Mouse (Mus musculus): ENCODE results near the gene Depdc1b. TPM values are rescaled to one million over a fixed set of nuclear protein-coding genes. Genes with fewer than 3 reads are reported as not detected.

Depdc1b gene
- total RNA-seq, 2 experiments from 2014 or later, result 0.88 to 2.1 TPM

DNA sequence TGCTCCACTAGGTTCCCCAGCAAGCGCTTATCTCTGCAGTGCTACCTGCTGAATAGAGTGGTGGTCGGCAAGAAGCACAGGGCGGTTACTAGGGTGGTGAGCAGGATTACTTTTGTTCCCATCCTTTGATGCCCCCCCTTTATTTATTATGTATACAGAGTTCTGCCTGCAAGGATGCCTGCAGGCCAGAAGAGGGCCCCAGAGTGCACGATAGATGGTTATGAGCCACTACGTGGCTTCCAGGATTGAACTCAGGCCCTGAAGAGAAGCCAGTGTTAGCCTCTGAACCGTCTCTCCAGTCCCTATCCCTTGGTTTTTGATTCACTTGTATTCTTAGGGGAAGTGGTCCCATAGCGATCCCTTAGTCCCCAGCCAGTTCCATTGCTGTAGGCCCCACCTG is 25.5 kb downstream of the Depdc1b start:
- intact Hi-C loops (cut with DNase I), result no loop called here
- DNase-seq, result no peak

DNA sequence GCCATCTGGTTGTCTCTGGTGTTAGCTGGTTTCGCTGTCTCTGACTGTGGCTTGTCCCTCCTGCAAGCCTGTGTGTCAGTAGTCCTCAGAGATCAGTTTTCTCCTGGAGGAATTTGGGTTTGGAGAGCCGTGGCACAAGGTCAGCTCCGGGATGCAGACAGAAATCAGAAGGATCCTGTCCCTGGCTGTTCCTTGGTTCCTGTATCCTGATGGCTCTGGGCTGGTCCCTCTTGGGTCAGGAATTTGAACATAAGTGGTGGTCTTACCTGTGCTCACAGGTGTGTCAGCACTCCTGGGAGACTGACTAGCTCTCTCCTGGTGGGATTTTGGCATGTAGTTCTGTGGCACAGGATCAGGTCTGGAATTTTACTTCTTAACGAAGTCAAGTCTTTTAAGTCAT is 29.6 kb downstream of the Depdc1b start:
- intact Hi-C loops (cut with DNase I), result loop anchor here (2.0 kb wide), 1 partner anchor 867 kb away; no protein-coding TSS in a partner anchor
- no peak for DNase-seq

DNA sequence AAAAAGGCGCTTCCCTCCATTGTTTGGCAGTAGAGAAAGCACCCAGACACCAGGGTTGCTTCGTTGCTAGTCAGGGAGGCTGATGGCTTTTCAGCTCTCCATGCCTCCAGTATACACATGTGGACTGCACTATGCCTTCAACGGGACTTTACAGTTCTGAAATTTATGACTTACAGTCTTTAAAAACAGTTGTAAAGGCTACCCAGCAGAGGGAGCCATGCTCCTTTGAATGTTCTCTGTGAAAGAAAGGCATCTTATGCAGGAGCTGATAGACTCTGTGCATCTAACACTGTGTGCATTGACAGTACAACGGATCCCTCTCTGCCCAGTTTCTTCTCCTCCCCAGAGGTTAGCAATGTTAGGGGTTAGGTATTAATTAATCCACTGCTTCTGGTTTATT is 30.9 kb downstream of the Depdc1b start:
- intact Hi-C loops (cut with DNase I), result loop anchor here (2.0 kb wide), 1 partner anchor 866 kb away; no protein-coding TSS in a partner anchor
- peak; percentile 64 to 75 for DNase-seq

DNA sequence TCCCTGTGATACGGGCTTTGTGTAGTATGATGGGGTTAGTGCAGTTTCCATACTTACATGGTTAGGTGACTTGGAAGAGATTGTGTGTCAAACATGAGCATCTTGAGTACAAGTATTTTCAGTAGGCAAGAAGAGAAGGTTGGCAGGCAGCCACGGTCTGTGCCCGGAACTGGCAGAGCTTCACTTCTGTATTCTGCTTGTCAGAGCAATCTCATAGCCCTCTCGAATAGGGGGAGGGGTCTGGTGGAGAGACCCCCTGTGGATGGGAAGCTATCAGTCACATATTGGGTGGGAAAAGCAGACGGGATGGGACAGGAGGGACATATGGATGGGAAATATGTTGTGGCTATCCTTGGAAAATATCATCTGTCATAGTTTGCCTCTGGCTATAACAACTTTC is 33.5 kb downstream of the Depdc1b start:
- intact Hi-C loops (cut with DNase I), result no loop called here
- DNase-seq, result peak in 1 of 2 experiments; percentile 11

DNA sequence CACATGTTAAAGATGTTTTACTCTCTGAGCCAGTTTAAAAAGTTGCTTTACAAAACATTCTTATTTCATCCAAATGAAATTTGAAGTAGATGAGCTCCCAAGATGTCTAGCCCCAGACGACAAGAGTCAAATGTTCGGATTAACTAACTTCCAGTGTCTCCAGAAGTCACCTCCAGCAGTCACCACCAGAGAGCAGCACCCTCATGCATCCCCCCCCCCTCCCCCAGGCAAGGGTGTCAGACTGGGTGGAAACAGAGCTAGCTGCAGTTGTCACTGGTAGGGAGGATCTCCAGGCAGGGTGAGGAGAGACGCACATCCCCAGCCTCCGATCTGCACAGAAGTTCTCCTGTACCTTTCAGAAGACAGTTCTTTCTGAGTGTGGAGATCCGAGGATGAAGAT is 37.6 kb downstream of the Depdc1b start:
- intact Hi-C loops (cut with DNase I), result no loop called here
- DNase-seq, result no peak

DNA sequence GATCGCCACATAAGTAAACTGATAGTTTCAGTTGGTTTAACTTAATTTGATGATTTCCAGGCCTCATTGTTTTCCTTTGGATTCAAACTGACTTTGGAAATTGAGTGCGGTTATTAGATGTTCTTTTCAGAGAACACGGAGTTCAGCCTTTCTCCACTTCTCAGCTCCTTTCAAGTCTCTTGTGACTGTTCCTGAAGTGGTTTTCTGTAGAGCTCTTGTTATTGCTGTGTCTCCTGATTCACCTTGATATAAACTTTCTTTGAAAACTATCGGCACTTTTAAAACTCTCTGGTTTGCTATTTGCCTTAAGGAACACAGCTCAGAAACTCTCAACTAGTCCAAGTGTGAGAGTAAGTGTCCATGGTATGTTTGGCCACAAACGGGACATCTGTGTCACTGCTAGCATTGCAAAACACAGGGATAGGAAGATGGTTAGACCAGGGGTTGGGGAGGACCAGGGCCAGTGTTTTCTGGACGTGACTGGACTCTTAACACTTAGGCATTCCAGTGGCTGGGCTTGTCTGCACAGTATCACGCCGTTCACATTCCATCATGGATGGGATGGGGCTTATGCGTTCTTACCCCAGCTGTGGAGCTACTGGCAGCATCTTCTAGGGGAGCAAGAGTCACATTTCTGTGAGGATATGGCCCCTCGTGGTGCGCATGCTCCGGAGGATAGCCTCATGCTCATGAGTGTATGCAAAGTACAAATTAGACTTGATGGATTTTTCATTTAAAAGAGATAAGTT is 38.8 kb downstream of the Depdc1b start:
- no peak for DNase-seq
- intact Hi-C loops (cut with DNase I), result no loop called here

DNA sequence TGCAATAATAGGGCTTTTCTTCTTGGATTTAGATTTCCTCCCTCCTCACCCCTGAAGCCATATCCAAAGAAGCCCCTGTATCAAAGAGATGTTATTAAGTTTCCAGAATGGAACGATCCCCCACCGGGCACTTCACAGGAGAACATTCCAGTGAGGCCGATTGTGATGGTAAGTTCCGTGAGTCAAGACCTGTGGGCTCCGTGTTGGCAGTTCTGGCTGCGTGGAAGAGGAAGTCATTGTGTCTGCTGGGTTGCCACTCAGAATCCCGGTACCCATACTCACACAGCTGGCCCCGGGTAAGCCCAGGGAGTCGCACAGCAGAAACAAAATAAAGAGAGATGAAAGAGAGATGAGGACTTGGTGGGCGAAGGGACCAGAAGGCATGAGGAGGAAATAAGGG is 41.2 kb downstream of the Depdc1b start:
- no peak for DNase-seq
- intact Hi-C loops (cut with DNase I), result no loop called here

DNA sequence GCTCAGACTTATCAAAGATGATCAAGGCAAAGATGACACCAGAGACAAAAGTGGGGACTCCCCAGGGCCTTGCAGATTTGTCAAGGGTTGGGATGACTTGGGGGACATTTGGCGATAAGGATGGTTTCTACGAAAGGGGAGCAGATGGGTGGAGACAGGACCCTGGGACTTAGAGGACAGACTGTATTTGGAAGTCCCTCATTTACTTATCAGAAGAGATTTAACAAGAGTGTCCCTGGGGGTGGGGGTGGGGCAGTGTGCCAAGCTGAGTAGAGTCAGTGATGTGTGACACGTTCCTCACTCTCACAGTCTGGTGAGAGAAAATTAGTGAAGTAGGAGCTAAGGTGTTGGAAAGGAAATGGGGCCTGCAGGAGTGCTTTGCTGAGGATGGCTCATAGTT is 42.1 kb downstream of the Depdc1b start:
- DNase-seq, result no peak
- intact Hi-C loops (cut with DNase I), result no loop called here

DNA sequence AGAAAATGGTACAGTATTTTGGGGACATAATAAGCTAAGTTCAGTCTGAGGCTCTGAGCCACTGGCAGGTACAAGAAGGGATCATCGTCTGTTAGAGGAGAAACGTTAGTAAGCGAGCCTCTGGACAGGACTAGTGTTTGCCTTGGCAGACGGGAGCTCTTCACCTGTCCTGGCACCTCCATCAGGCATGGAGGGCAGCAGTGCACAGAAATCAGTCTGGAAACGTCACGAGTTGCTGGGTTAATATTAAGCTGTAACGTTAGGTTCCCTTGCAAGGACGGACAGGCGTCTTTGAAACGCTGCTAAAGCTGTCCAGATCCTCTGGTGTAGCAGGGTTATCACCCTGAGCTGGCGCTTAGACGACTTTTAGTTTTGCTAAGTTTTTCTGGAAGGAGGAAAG is 51.4 kb downstream of the Depdc1b start:
- no peak for DNase-seq
- intact Hi-C loops (cut with DNase I), result no loop called here

DNA sequence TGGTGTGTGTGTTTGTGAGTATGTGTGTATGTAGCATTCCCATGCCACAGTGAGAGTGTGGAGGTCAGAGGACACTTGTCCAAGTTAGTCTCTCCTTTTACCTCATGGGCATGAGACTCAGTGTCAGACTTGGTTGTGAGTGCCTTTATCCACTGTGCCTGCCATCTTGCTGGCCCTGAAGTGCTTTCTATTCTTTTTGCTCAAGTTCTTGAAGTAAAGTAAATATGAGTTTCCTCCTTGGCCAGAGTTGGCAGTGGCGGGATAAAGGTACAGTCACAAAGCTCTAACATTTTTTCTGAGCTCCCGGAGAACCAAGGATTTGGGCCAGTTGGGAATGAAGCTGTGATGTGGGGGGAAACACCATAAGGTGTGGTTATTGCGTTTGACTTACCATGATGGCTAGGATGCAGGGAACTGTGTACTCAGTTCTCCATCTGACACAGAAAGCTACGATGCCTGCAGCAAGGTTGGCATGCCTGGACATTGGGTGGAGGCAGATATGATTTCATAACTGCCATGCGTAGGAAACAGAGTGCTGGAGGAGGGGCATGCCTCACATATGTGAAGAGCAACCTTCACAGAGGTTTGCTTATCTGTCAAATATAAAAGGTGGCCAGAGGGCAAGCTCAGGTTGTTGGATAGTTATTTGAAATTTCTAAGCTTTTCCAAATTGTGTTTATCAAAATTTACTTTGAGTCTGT is 54.3 kb downstream of the Depdc1b start:
- DNase-seq, result no peak
- intact Hi-C loops (cut with DNase I), result no loop called here

DNA sequence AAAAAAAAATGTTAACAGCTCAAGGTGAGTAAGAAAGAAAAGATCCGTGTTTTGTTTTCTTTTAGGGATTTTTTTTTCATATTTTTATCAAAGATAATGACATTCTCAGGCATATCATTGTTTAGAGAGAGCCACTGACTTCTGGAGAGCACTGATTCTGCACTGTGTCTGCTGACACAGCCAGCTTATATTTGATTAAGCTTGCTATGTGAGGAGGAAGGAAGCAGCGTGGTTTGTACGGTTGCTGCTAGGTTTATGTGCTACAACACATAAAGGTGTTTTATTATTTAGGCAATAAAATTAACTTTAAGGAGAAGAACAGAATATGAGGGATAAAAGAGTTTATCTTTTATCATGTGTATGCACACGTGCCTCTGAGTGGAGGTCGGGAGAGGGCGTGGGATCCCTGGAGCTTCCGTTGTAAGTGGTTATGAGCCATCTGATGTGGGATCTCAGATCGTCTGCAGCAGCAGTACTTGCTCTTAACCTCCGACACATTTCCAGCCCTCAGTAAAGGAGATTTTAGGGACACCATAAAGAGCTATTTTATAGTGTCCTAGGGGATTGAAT is 55.3 kb downstream of the Depdc1b start:
- DNase-seq, result no peak
- intact Hi-C loops (cut with DNase I), result no loop called here

DNA sequence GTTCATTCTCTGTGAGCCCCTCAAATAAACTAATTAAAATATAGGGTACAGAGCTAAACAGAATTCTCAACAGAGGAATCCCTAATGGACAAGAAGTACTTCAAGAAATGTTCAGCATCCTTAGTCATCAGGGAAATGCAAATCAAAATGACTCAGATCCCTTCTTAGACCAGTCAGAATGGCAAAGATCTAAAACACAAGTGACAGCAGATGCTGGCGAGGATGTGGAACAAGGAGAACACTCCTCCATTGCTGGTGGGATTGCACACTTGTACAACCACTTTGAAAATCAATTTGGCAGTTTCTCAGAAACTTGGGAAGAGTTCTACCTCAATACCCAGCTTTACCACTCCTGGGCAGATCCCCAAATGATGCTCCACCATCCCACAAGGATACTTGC is 57.1 kb downstream of the Depdc1b start:
- DNase-seq, result no peak
- intact Hi-C loops (cut with DNase I), result no loop called here

DNA sequence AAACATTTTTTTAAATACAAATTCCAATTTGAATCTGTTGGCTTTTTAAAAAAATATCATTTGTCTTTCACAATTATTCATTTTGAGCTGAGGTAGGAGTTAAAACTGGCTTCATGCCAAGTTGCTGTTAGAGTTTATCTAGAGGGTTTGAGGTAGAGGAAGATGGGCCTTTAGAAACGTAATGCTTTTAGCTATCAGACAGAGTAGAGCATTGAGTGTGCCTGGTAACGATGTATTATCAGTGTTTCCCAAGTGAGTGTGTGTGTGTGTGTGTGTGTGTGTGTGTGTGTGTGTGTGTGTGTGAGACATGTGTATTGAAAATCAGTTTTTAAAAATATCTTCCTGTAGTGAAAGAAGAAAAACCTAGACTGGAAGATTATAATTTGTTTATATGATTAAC is 60.5 kb downstream of the Depdc1b start:
- DNase-seq, result no peak
- intact Hi-C loops (cut with DNase I), result no loop called here

DNA sequence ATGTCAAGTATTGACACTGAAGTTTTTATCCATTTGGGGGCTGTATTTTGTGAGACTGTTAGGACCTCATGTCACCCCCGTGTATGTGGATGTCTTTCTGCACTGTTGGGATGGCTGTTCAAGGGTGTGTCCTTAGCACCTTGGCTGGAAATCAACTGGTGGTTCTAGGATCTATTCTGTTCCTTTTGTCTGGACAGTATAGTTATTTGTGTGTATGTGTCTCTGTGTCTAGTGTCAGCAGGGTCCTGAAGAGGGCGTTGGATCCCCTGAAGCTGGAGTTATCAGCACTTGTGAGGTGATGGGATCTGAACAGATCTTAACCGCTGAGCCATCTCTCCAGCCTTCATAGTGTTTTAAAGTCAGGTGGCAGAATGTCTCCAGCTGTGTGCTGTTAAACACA is 65.0 kb downstream of the Depdc1b start:
- intact Hi-C loops (cut with DNase I), result no loop called here

DNA sequence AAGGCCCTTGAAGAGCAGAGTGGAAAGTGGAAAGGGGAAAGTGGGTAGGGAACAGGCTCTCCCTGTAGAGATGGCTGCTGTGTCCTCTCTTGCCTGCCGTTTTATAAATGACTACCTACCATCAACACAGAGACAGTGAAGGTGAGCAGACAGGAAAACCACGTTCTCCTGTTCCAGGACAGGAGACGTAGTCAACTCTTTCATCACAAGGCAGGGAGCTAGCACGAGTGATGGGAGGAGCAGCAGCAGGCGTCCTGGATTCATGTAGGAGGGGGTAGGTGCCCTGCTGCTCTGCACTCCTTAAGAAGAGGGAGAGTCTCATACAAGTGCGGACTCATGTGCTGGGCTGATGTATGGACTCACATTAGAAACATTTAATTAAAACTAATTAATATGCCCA is 66.9 kb downstream of the Depdc1b start:
- no peak for DNase-seq

More for the DNA sequence above, 65.0 kb downstream of the Depdc1b start:
- DNase-seq, result no peak

DNA sequence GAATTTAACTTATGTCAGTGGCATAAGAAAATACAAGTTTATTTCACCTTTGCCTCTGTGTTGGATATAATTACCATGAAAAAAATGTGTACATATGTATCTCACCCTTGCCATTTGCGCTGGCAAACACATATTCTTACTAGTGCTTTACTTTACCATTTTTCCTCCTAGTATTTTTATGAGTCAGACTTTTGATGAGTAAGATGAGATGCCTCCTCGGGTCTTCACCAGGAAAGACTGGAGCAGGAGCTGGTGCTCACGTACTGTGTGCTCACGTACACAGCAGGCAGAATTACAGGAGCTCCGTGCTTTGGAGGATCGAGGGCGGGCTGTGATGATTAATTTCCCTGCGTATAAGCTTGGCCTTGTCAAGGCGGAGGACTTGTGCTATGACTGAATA is 69.9 kb downstream of the Depdc1b start:
- intact Hi-C loops (cut with DNase I), result no loop called here
- no peak for DNase-seq

More for the DNA sequence above, 66.9 kb downstream of the Depdc1b start:
- intact Hi-C loops (cut with DNase I), result no loop called here

DNA sequence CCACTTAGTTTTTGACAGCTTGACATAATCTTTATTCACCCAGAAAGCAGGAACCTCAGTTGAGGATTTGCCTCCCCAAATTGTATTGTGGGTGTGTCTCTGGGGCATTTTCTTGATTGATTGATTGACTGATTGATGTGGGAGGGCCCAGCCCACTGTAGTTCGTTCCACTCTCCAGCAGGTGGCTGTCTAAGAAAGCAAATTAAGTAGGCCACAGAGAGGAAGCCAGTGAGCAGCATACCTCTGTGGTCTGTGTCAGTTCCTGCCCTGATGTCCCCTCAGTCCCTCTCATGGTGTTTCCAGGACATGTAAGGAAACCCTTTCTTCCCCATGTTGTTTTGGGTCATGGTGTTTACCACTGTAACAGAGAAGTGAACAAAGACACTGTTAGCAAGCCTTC is 74.4 kb downstream of the Depdc1b start:
- intact Hi-C loops (cut with DNase I), result loop anchor here (10.0 kb wide), 1 partner anchor 824 kb away; no protein-coding TSS in a partner anchor
- DNase-seq, result peak; percentile 31 to 51

DNA sequence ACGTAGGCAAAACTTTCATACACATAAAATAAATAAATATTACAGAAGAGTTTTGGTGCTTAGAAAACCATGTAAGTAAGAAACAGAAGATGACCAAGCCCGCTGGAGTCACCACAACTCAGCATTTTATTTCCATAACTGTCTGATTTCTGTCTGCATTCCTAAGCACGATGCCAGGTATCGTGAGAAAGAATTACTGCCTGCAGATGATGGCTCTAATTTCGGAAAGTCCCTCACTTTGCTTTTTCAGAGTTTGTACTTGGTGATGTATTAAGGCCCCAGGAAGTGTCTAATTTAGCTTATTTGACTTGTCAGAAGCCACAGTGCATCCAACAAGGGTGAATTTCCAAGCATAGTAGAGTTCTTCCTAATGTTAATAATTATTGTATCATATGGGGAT is 87.1 kb downstream of the Depdc1b start:
- intact Hi-C loops (cut with DNase I), result no loop called here

DNA sequence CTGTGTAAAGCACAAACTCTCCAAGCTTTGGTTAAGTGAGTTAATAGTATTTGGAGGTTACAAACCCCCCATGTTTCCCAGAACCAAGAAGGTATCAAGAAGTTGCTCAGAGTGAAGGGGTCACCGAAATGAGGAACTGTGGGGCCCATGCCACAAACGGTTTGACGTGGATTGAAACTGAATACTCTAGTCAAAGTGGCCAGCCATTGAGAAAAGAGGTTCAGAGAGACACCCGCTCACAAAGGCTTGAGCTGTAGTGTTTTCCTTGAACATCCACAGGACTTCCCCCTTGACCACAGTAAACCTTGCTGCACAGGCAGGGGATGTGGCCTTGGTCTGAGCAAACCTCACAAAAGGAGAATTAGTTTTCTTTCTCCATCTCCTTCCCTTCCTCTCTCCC is 88.2 kb downstream of the Depdc1b start:
- DNase-seq, result no peak
- intact Hi-C loops (cut with DNase I), result no loop called here

More for the DNA sequence above, 87.1 kb downstream of the Depdc1b start:
- no peak for DNase-seq

DNA sequence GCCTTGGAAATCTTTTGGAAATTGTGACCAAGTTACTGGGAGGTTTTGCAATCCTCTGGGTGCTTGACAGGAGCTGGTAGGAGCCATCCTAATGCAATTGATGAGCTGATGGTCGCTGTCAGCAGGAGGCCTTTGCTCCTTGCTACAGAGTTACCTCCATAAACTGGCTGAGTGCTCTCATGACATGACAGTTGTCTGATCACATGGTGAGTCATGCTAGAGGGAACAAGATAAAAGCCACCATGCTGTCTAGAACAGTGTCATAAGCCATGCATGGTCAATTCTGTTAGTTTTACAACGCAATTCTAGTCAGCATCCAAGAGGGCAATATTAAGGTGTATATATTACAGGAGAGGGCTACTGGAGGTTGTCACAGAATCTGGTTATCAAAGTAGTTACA is 99.3 kb downstream of the Depdc1b start:
- intact Hi-C loops (cut with DNase I), result no loop called here
- no peak for DNase-seq

DNA sequence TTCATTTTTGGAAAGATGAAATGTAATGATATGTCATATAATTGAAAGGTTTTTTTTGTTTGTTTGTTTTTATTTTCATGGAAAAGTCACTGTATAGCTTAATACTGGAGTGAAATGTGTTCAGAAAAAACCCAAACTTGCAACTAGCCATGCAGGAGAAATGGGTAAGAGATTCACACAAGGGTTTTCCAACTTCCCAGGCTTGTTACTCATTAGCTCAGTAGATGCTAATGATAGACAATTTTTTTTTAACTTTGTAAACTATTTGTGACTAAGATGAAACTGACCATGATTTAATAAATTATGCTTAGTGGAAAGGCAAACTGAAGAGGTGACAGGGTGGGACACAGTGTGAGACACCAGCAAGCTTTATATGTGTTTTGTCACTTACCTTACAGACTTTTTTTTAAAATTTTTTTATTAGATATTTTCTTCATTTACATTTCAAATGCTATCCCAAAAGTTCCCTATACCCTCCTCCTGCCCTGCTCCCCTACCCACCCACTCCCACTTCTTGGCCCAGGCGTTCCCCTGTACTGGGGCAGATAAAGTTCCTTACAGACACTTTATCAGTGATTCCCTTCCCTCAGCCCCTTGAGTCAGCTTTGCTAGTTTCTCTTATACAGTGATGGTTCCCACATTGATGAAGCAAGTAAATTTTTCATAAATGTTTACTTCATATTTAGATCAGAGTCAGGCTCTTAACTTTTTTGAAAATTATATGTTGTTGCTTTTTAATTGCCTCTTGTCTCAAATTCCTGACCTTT is 102.8 kb downstream of the Depdc1b start:
- no peak for DNase-seq
- intact Hi-C loops (cut with DNase I), result no loop called here
